Mouse (Mus musculus): ENCODE measurements around the gene Dnajc27. TPM values are rescaled to one million over a fixed set of nuclear protein-coding genes. Genes with fewer than 3 reads are reported as not detected.

The Dnajc27 gene
- polyA plus RNA-seq, 1 experiment from 2014 or later, result 22.4 TPM

Other genes starting within 250 kb of the Dnajc27 start
- 5.0 and 9.1 TPM in 2 replicates for gene Pomc, start 127.6 kb upstream of the Dnajc27 start, polyA plus RNA-seq (2015; fragmentation: Nextera tagmentation; extraction: Ambion mirVana)
- gene Efr3b, start 43.7 kb upstream of the Dnajc27 start, polyA plus RNA-seq (2015; fragmentation: Nextera tagmentation; extraction: Ambion mirVana), result 47.8 and 51.7 TPM in 2 replicates
- gene Adcy3, start 50.5 kb downstream of the Dnajc27 start, polyA plus RNA-seq (2015; fragmentation: Nextera tagmentation; extraction: Ambion mirVana), result 13.5 and 14.7 TPM in 2 replicates
- 4.7 and 5.1 TPM in 2 replicates for gene Ptrhd1, start 151.4 kb downstream of the Dnajc27 start, polyA plus RNA-seq (2015; fragmentation: Nextera tagmentation; extraction: Ambion mirVana)
- 8.3 and 9.1 TPM in 2 replicates for gene Cenpo, start 151.7 kb downstream of the Dnajc27 start, polyA plus RNA-seq (2015; fragmentation: Nextera tagmentation; extraction: Ambion mirVana)

Data from midbrain, embryonic 15.5 days (tissue).